In genomic region chr16:10341110-10341509, GRCm38 (mm10) we compare ENCODE assay signal across 27 mouse cellular contexts. TPM values are rescaled to one million over a fixed set of nuclear protein-coding genes. Genes with fewer than 3 reads are reported as not detected.
"Had no signal": no experiment of that assay in that cellular context is flagged by ENCODE, and none has a peak within 500 bp of the region (broad histone marks: within the 10 kb centered on the region; RNA-seq: fewer than 3 reads in every experiment).

No protein-coding gene starts in this region.

- H3K4me3 ChIP-seq: gastrocnemius, adult 2 months; heart, embryonic 13.5 days; heart, embryonic 15.5 days; hindbrain, embryonic 10.5 days; hindbrain, embryonic 12.5 days; intestine, embryonic 15.5 days; layer of hippocampus, adult 2 months; left cerebral cortex, adult 2 months; limb, embryonic 10.5 days; limb, embryonic 12.5 days had no signal

- H3K9ac ChIP-seq: heart, embryonic 13.5 days; heart, embryonic 15.5 days; hindbrain, embryonic 12.5 days; hindbrain, embryonic 14.5 days; intestine, embryonic 15.5 days; limb, embryonic 12.5 days had no signal

- H3K27ac ChIP-seq: gastrocnemius, adult 2 months; heart, embryonic 13.5 days; hindbrain, embryonic 10.5 days; hindbrain, embryonic 12.5 days; hindbrain, embryonic 14.5 days; intestine, embryonic 15.5 days; layer of hippocampus, adult 2 months; left cerebral cortex, adult 2 months had no signal

- DNase-seq: gastrocnemius, adult 2 months; gastrocnemius, postnatal 10 days; gastrocnemius, postnatal 25 days; heart, postnatal 4 days; kidney, adult 18-20 months; kidney, adult 8-10 months; kidney, postnatal 10 days; kidney, postnatal 25 days; kidney, postnatal 4 days; liver had no signal

- ATAC-seq: forebrain, embryonic 16.5 days; hindbrain, embryonic 16.5 days; inflammation-experienced regulatory T-cells, adult 6 months; intestine, embryonic 15.5 days; intestine, postnatal 0 days had no signal

- H3K36me3 ChIP-seq: heart, embryonic 13.5 days; heart, embryonic 15.5 days; hindbrain, embryonic 10.5 days; hindbrain, embryonic 12.5 days; intestine, embryonic 15.5 days; limb, embryonic 10.5 days; limb, embryonic 12.5 days had no signal

- H3K9me3 ChIP-seq: heart, embryonic 13.5 days; heart, embryonic 15.5 days; hindbrain, embryonic 10.5 days; hindbrain, embryonic 12.5 days; intestine, embryonic 15.5 days; limb, embryonic 10.5 days had no signal

- H3K4me2 ChIP-seq: heart, embryonic 11.5 days; heart, embryonic 13.5 days; heart, embryonic 15.5 days; hindbrain, embryonic 12.5 days; hindbrain, embryonic 14.5 days; intestine, embryonic 15.5 days; limb, embryonic 12.5 days had no signal

- H3K27me3 ChIP-seq: heart, embryonic 13.5 days; heart, embryonic 15.5 days; hindbrain, embryonic 12.5 days; intestine, embryonic 15.5 days; limb, embryonic 12.5 days had no signal

RNA-seq across cellular contexts. Expression of gene Emp2, which starts 27.3 kb away (rescaled TPM):
- total RNA-seq: granulocyte monocyte progenitor cell, adult 5-6 weeks had no signal

RNA-seq across cellular contexts. Expression of gene Tekt5, which starts 54.2 kb away (rescaled TPM):
- total RNA-seq: gastrocnemius, adult 2 months; gastrocnemius, postnatal 25 days; granulocyte monocyte progenitor cell, adult 5-6 weeks; heart, postnatal 25 days had no signal
- polyA plus RNA-seq: inflammation-experienced regulatory T-cells, adult 6 months; limb, embryonic 10.5 days; limb, embryonic 12.5 days had no signal
